Mouse (Mus musculus) ES-Bruce4 (cell line): Measurements from ENCODE around the gene Tenm2.

Experiments
- CTCF ChIP-seq: IDR thresholded peaks from one replicate; pipeline ENCODE4 v1.8.1; 2011; ENCODE audit warnings: low read depth, low read length
- EP300 ChIP-seq: IDR thresholded peaks from 2 replicates; pipeline ENCODE4 v1.6.1; 2011; ENCODE audit warnings: low read depth, low read length; ENCODE audit not compliant: insufficient read depth
- POLR2A ChIP-seq: IDR thresholded peaks from one replicate; pipeline ENCODE4 v1.8.1; 2011; ENCODE audit warnings: low read length; ENCODE audit not compliant: insufficient read depth

- TF ChIP-seq CTCF (peak; percentile 96), EP300 (no peak), POLR2A (no peak)
Observed at GRCm38 (mm10) chr11:36045681-36046276, 1190.0 kb downstream of the Tenm2 start.
